Mouse (Mus musculus) cerebellum, adult 9-10 months (tissue): ENCODE measurements around the gene Ankrd2.
"Not testable (repeated sequence)": the region's sequence is repeated elsewhere in the genome, so short reads cannot be mapped to it uniquely, and the experiment has no call there.

Experiments used
- DNase-seq: peaks from one replicate; pipeline ENCODE4 v3.0.0; 2022

Gene Ankrd2

DNA sequence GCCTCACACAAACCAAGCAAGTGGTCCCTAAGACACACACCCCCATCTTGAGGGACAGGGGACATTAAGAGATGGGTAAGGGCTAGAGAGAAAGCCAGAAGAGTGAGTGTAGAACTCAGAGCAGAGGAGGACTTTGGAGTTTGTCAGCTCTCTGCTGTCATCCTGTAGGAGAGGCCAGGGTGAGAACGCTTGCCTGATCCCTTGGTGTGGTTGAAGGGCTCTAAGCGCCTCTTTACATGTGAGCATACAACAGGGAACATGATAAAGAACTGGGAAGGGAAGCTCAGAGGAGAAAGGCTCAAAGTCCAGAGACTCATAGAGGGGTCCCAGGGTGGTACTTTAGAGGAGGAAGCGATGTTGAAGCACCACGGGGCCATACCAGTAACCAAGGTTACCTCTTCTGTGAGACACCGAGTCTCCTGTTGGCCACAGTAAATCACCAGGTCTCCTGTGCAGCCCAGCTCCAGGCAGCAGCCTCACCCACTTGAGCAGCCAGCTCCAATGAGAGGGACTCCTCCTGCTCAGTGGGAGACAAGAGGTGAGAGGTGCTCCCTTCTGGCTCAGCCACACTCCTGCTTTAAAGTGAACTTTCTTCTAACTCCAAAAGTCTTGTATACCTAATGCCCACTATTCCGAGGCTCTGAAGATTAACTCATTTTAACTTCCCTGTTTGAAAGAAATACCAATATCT, 21.1 kb downstream of the Ankrd2 start:
- no peak for DNase-seq

DNA sequence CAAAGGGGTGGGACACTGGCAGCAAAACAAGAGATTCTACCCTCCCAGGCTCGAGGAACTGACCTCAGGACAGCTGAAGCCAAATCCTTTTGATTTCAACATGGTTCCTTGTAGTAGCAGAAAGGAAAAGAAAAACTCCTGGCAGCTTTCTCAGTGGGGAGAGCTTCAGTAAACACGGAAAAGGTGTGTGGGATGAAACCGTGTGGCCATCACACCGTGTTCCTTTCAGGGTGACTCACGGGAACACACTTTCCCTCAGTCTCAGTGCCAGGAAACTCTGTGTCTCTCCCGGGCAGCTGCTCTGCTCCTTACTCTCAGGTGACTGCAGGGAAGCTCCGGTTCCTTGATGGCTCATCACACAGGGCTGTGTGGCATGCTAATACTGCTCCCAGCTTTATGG, 22.6 kb downstream of the Ankrd2 start:
- DNase-seq, result no peak

DNA sequence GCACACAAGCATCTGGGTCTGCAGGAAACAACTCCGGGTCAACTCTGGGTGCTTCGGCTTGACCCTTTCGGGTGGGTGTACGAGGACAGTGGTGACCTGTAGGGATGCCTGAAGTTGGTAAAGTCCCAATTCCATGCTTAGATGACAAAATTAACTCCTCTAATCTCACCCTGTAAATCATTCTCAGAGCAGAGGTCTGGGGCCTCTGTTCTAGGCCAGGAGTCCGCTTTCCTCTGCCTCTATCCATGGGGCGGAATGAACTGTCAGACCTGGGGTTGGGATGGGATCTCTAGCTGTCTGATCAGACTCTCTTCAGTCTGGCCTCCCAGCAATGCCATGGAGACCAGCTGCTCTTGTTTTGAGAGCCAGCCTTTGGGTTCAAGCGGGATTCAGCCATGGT, 25.6 kb downstream of the Ankrd2 start:
- no peak for DNase-seq

DNA sequence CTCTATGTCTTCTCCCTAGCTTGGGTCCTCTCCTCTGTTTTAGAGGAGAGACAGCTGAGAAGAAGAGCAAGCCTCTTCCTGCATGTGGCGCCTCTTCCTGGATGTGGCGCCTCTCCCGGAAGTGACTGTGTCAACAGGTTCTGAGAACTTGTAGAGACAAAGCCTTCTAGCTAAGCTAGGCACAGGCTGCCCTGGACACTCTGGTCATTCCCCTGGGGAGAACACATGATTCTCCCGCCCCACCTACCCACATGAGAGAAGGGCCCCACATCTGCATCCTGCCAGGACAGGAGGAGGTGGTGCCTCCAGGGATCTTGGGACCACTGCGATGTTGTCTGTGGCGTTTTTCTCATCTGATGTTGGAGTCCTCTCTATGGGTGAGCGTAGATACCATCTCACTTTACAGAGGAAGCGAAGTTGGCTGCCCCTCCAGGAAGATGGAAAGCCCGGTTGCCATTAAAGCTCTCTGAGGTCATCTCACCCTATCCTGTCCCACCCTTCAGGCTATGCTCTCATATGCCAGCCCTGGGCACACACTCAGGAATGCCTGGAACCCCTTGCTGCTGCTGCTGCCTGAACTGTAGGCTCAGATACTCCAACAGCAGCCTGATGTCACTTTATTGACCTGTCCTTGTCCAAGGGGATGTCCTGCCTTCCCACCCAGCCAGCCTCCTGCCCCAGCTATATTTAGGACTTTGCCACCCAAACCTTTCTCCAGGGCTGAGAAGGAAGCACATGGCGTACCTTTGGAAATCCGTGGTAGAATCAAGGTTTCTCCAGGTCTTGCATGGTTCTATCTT, 32.8 kb downstream of the Ankrd2 start:
- DNase-seq, result no peak

DNA sequence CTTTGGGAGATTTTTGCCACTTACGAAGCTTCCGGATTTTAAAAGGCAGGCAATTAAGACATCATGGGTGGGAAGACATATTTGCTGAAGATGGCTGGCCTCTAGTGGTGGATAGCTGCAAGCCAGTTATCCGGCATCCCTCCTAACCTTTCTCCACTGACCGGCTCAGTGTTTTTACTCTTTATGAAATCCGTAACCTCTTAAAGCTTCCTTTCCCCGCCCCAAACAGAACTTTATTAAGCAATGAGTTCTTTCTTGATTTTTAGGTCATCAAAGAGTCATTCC, 33.4 kb downstream of the Ankrd2 start:
- DNase-seq, result peak; percentile 54

DNA sequence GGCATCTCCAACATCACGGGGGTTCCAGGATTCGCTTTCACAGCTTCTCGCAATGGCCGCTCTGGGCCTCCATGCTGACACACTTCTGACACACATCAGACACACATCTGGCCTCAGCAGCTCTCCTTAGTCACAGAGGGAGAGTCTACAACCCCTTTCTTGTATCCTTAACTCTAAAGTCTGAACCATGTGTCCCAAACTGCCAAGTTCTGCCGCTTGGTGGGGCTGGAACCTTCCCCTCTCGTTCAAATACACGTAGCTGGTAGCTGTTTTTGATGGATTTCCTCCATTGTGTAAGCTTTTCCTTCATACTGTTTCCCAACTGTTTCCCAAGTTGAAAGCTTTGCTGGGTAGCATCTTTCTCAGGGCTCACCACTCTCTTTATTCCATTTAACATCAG, 35.4 kb downstream of the Ankrd2 start:
- DNase-seq, result no peak

DNA sequence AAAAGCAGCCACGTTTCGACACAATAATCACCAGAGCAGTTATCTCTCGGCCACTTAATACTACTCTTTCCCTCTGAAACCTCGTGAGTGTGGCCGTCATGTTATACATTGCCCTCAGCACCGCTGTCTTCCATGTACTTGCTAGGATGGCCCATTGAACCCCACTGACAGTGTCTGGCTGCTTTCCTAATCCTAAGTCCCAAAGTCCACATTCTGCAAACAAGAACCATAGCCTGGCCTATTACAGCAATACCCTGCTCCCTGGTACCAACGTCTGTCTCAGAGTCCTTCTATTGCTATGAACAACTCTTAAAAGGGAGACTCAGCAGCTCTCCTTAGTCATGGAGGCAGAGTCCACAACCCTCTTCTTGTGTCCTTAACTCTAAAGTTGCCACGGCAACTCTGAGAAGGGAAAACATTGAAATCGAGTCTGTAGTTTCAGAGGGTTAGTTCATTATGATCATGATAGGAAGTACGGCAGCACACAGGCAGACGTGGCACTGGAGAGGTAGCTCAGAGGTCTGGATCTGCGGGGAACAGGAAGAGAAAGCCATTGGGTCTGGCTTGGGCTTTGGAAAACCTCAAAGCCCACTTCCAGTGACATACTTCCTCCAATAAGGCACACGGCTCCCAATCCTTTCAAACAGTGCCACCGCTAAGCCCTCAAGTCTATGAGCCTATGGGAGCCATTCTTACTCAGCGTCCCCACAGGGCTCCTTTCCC, 36.2 kb downstream of the Ankrd2 start:
- no peak for DNase-seq

DNA sequence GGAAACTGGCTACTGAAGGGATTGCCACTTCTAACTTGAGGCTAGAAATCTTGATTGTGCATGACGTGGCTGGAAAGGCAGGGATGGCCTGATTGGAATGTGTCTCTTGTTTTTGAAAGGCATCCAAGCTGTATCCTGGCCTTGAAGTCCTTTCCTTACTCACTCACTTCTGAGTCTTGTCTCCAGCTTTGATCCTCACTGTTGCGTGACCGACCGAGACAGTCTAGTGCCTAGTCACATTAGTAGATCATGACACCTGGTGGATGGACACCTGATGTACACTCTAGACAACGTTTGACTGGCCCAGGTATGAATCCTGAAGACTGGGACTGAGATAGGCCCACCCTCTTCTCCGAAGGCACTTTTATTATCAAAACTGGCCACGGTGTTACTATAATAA, 37.0 kb downstream of the Ankrd2 start:
- DNase-seq, result no peak

DNA sequence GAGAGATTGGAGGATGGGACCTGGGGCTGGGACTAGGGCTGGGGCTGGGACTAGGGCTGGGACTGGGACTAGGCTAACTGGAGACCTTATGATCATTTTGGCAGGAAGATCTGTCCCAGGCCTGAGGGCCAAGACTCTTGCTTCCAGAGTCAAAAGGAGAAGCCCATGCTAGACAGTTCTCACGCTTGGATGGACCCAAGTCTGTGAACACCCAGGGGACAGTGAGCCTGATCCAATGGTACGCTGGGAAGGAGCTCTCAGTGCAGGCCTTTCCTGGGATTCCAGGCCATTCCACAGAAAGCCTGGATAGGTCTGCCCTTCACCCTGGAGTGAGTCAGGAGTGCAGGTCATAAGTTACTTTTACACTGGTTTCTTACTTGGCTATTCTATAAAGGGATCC, 39.3 kb downstream of the Ankrd2 start:
- DNase-seq, result no peak

DNA sequence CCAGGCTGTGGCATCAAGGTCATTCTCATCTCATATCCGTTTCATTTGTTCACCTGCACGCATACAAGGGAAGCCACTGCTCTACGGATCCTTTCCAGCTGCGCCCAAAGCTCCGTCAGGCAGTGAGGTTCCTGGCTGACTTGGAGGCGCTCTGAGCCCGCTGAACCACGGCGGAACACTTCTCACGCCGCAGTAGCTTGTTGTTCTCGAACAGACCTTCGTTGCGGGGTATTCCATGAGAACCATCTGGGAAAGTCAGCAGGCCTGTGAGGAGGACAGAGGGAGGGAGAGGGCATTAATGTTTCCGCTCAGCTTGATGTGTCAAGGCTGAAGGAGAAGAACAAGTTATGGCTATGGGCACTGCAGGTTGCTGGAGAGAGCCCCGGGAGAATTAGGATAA, 40.2 kb downstream of the Ankrd2 start:
- no peak for DNase-seq

DNA sequence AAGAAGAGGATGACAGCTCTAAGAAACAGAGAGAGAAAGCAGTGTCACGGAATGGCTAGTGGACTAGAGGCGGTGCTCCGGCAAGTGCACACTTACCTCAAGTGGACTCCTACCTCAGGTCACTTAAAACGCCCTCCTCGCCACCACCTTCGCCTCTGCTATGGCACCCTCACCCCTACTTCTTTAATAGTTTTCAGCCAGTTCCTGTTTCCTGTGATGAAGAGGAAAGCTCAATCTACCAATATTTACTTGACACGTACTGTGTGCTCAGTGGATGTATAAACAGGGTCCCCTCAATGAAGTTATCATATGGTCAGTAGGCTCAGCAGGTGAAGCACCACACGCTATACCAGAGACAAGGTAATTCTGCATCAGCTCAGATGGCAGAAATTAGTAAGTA, 42.8 kb downstream of the Ankrd2 start:
- no peak for DNase-seq

DNA sequence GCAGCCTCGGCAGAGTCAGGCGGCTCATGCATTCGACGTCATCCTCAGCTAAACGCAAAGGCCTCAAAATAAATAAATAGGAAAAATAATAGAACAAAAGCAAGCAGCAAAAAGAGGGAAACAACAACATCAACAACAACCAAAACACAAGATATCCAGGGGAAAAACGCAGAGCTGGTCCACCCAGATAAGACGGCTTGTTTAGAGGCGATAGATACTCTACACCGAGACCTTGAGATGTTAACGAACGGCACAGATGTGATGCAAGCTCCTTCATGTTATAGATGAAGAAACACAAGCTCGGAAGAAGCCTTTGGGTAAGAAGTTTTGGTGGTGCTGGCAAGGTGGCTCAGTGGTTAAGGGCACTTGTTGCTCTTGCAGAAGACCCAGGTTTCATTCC, 43.2 kb downstream of the Ankrd2 start:
- no peak for DNase-seq

DNA sequence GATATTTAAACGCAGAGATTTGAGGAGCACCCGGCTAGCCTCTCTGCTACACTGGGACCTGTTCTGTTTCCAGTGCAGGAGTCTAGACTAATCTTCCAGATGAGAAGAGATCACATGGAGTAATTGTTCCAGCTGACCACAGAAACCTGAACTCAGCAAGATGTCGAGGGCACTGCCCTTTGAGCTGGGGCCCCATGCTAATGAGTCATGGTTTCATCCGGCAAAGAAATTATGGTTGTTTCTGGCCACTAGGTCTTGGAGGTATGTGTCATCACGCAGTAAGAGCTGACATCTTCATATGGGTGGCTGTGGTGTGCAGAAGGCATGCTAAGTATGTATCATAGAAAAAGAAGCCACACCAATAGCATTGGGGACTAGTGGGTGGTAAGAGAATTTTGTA, 44.1 kb downstream of the Ankrd2 start:
- no peak for DNase-seq

DNA sequence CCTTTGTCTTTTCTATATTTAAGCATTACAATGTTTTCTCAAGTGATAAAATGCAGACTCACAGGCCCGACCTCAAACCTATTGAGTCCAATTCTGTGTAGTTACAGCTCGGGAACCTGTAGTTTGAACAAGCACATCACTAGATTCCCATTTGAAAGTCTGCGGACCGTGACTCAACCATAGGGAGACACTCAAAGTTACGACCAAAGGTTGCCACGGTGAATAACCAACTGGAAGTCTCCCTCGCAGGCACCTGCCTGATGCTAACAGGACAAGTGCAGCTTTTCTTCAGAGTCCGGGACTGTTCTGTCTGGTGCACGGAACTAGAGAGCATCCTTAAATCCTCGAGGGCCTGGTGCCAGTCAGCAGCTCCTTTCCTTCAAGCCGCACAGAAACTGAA, 44.7 kb downstream of the Ankrd2 start:
- DNase-seq, result no peak

DNA sequence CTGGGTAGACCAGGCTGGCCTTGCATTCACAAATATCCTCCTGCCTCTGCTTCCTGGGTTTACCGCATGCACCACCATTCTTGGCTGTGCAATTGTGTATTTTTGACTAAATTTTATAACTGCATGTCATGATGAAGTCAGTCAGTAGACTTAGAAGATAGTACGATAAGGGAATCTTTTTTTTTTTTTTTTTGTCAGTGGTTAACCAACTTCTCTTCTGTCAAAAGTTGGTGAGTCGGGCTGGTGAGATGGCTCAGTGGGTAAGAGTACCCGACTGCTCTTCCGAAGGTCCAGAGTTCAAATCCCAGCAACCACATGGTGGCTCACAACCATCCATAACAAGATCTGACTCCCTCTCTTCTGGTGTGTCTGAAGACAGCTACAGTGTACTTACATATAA, 45.8 kb downstream of the Ankrd2 start:
- not testable (repeated sequence) for DNase-seq

DNA sequence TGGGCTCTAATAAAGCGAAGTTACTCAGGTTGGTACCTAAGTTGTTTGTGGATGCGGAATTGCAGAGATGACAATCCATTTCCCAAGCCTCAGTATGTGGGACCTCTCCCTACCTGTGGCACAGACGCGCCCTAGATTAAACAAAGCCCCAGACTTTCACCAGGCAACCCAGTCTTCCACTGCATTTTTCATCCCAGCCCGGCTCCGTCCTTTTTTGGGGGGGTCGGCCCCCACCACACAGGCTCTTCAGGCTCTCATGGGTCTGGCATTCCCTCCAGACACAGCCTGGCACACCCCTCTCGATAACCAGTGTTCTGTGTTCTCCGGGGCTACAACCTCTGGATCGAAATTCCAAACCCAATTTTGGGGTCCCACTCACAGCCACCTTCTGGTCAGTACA, 49.9 kb downstream of the Ankrd2 start:
- DNase-seq, result no peak

DNA sequence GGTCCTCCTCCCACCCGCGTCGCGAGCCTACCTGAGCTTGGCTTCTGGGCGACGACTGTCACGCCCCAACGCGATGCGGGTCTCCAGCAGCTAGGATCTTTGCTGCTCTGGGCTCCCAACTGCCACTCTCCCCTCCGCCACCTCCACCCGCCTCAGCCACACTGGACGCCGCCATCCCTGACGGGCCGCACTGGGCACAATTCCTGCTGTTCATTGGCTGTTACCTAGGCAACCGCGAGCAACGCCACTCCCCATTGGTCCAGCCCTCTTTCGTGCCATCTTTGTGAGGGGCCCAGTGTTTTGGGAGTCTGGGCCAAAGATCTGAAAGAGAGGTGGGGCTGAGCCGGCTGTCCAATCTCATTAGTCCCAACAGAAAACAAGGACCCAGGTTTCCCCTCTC, 50.4 kb downstream of the Ankrd2 start, which contains the start of gene Morn4:
Gene Morn4 (minus strand): TSS at position 192 of the 400 bp plus-strand sequence.
- peak; percentile 93 for DNase-seq

DNA sequence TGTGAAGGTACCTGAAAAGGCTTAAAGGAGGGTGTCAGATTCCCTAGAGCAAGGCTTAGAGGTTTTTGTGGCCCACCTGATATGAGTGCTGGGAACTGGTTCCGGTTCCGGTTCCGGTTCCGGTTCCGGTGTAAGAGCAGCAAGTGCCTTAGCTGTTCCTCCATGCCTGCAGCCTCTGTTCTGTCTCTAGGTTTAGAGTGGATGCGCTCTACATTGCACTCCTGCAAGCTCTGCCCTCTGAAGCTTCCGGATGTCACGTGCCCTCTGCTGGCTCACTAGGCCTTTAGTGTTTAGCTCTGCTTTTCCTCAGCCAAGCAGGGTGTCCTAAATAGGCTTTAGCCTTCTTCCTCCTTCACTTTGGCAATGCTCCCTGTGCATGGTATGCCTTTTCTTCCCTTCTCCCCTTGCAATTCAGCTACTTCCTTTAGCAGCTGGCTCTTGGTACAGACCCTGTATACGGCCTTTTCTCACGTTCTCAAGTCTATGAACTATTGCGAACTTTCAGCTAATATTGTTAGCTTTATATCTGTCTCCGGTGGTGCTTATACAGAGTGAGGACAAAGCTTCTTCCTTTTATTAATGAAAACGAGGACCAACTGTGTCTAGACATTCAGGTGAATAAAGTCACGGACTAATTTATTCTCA, 53.4 kb downstream of the Ankrd2 start:
- DNase-seq, result peak; percentile 67

DNA sequence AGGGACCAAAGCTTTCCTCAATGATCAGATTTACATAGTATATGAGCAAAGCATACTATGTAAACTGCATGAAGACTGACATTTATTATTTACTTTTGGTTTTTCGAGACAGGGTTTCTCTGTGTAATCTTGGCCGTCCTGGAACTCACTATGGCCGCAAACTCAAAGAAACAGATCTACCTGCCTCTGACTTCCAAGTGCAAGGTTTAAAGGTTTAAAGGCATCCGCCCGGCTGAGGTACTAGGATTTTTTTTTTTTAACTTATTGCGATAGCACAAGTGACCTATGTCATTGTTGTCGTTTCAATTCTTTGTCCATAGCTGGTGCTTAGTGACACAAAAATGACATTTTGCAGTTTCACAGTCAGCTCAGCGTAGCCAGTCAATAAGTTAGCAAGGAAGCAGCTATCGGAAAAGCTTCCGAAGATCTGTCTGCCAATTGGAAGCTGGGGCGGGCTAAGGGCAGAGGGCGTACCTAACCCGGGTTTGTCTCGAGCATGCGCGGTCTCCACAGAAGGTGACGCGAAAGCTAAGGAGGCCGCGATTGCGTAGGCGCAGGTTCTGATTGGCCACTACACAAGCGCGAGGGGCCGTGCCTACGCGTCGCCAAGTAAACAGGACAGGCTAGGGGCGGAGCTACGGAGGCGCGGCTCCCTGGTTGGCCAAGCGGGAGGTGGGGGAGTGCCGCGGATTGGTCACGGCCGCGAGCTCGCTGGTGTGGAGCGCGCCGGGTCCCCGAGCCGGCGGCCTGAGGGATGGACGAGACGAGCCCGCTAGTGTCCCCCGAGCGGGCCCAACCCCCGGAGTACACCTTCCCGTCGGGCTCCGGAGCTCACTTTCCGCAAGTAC, 54.2 kb downstream of the Ankrd2 start, which contains the start of gene Pi4k2a:
Gene Pi4k2a (plus strand): TSS at position 723 of the 848 bp plus-strand sequence.
- DNase-seq, result peak; percentile 99

DNA sequence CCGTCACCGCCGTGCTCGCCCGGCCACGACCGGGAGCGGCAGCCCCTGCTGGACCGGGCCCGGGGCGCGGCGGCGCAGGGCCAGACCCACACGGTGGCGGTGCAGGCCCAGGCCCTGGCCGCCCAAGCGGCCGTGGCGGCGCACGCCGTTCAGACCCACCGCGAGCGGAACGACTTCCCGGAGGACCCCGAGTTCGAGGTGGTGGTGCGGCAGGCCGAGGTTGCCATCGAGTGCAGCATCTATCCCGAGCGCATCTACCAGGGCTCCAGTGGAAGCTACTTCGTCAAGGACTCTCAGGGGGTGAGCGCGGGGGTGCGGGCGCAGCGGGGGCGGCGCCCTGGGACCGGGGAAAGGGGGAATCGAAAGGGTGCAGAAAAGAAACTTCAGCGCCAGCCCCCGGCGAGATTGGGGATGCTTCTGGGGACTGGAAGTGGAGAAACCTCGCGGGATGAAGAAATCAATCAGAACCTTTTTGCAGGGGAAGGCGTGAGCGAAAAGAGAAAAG, 54.9 kb downstream of the Ankrd2 start:
- no peak for DNase-seq
